Mouse (Mus musculus): Measurements from ENCODE around the gene Mmrn1.
"Not testable (repeated sequence)": the region's sequence is repeated elsewhere in the genome, so short reads cannot be mapped to it uniquely, and the experiment has no call there.

Mmrn1 gene

GRCm38 (mm10) chr6:60924676-60925075, at the start of gene Mmrn1:
Mmrn1 (plus strand) TSS chr6:60924976.
- DNase-seq (ENCODE audit: low read depth) = not testable (repeated sequence)

GRCm38 (mm10) chr6:60880362-60880761, 44.4 kb upstream of the Mmrn1 start:
- no peak for DNase-seq (ENCODE audit: low read depth)

- DNase-seq (ENCODE audit: low read depth) = no peak
Measured at GRCm38 (mm10) chr6:60881534-60881933, 43.2 kb upstream of the Mmrn1 start.

GRCm38 (mm10) chr6:60907272-60907671, 17.5 kb upstream of the Mmrn1 start:
- no peak for DNase-seq (ENCODE audit: low read depth)

- no peak for DNase-seq (ENCODE audit: low read depth)
Measured at GRCm38 (mm10) chr6:60931364-60931763, 6.6 kb downstream of the Mmrn1 start.

GRCm38 (mm10) chr6:60934835-60935234, 10.1 kb downstream of the Mmrn1 start:
- no peak for DNase-seq (ENCODE audit: low read depth)

- DNase-seq (ENCODE audit: low read depth) = no peak
Measured at GRCm38 (mm10) chr6:60935448-60936130, 10.8 kb downstream of the Mmrn1 start.

GRCm38 (mm10) chr6:60944178-60944577, 19.4 kb downstream of the Mmrn1 start:
- DNase-seq (ENCODE audit: low read depth) = no peak

- no peak for DNase-seq (ENCODE audit: low read depth)
Measured at GRCm38 (mm10) chr6:60944621-60945020, 19.8 kb downstream of the Mmrn1 start.

- DNase-seq (ENCODE audit: low read depth) = peak; percentile 36
Measured at GRCm38 (mm10) chr6:60950415-60950814, 25.6 kb downstream of the Mmrn1 start.

GRCm38 (mm10) chr6:60961285-60961684, 36.5 kb downstream of the Mmrn1 start:
- no peak for DNase-seq (ENCODE audit: low read depth)

- no peak for DNase-seq (ENCODE audit: low read depth)
Measured at GRCm38 (mm10) chr6:60961838-60962237, 37.1 kb downstream of the Mmrn1 start.

- no peak for DNase-seq (ENCODE audit: low read depth)
Measured at GRCm38 (mm10) chr6:60962668-60963067, 37.9 kb downstream of the Mmrn1 start.

- DNase-seq (ENCODE audit: low read depth) = no peak
Measured at GRCm38 (mm10) chr6:60963726-60964125, 39.0 kb downstream of the Mmrn1 start.

GRCm38 (mm10) chr6:60966931-60967330, 42.2 kb downstream of the Mmrn1 start:
- no peak for DNase-seq (ENCODE audit: low read depth)

GRCm38 (mm10) chr6:60969407-60969806, 44.6 kb downstream of the Mmrn1 start:
- no peak for DNase-seq (ENCODE audit: low read depth)

- no peak for DNase-seq (ENCODE audit: low read depth)
Measured at GRCm38 (mm10) chr6:60970811-60971210, 46.0 kb downstream of the Mmrn1 start.

- no peak for DNase-seq (ENCODE audit: low read depth)
Measured at GRCm38 (mm10) chr6:60978610-60979009, 53.8 kb downstream of the Mmrn1 start.

- DNase-seq (ENCODE audit: low read depth) = no peak
Measured at GRCm38 (mm10) chr6:60979039-60979438, 54.3 kb downstream of the Mmrn1 start.

- no peak for DNase-seq (ENCODE audit: low read depth)
Measured at GRCm38 (mm10) chr6:60984360-60984759, 59.6 kb downstream of the Mmrn1 start.

- no peak for DNase-seq (ENCODE audit: low read depth)
Measured at GRCm38 (mm10) chr6:60985919-60986318, 61.1 kb downstream of the Mmrn1 start.

GRCm38 (mm10) chr6:60986914-60987313, 62.1 kb downstream of the Mmrn1 start:
- DNase-seq (ENCODE audit: low read depth) = no peak

GRCm38 (mm10) chr6:60987804-60988203, 63.0 kb downstream of the Mmrn1 start:
- no peak for DNase-seq (ENCODE audit: low read depth)

- DNase-seq (ENCODE audit: low read depth) = no peak
Measured at GRCm38 (mm10) chr6:60992366-60992765, 67.6 kb downstream of the Mmrn1 start.

Data from c-Kit-positive CD71-negative TER-119-negative erythroid progenitor cells, embryonic 14.5 days (primary cell).